Mouse (Mus musculus): ENCODE measurements around the gene Syf2. TPM values are rescaled to one million over a fixed set of nuclear protein-coding genes. Genes with fewer than 3 reads are reported as not detected.

Syf2 gene
- total RNA-seq, 4 experiments from 2014 or later: 45.5 to 65.0 (median 51.9) TPM

GRCm38 (mm10) chr4:134968605-134968976, 37.9 kb downstream of the Syf2 start:
- DNase-seq (ENCODE audit: low spot score in 2 of 2): no peak

GRCm38 (mm10) chr4:134975261-134975928, 44.7 kb downstream of the Syf2 start:
- DNase-seq (ENCODE audit: low spot score in 2 of 2): no peak

- no peak for DNase-seq (ENCODE audit: low spot score in 2 of 2)
Measured at GRCm38 (mm10) chr4:134975929-134976308, 45.2 kb downstream of the Syf2 start.

GRCm38 (mm10) chr4:134978930-134979329, 48.2 kb downstream of the Syf2 start:
- no peak for DNase-seq (ENCODE audit: low spot score in 2 of 2)

GRCm38 (mm10) chr4:134981959-134982431, 51.3 kb downstream of the Syf2 start:
- no peak for DNase-seq (ENCODE audit: low spot score in 2 of 2)

- no peak for DNase-seq (ENCODE audit: low spot score in 2 of 2)
Measured at GRCm38 (mm10) chr4:134983136-134983535, 52.4 kb downstream of the Syf2 start.

- DNase-seq (ENCODE audit: low spot score in 2 of 2): no peak
Measured at GRCm38 (mm10) chr4:134984555-134984954, 53.9 kb downstream of the Syf2 start.

- no peak for DNase-seq (ENCODE audit: low spot score in 2 of 2)
Measured at GRCm38 (mm10) chr4:134985626-134986335, 55.1 kb downstream of the Syf2 start.

GRCm38 (mm10) chr4:134986336-134986635, 55.6 kb downstream of the Syf2 start:
- no peak for DNase-seq (ENCODE audit: low spot score in 2 of 2)

- no peak for DNase-seq (ENCODE audit: low spot score in 2 of 2)
Measured at GRCm38 (mm10) chr4:134986963-134987362, 56.3 kb downstream of the Syf2 start.

Other genes starting within 250 kb of the Syf2 start
- 10 to 100 TPM; 24.6 to 31.4 (median 28.1) TPM for gene Man1c1, start 226.6 kb upstream of the Syf2 start, total RNA-seq (2022)
- 1 to 10 TPM; 1.9 to 4.8 (median 3.0) TPM for gene Ldlrap1, start 162.9 kb upstream of the Syf2 start, total RNA-seq (2022)
- 10 to 100 TPM; 44.4 to 47.8 (median 46.7) TPM for gene Maco1, start 77.6 kb upstream of the Syf2 start, total RNA-seq (2022)
- gene Rhd, start 66.4 kb upstream of the Syf2 start, total RNA-seq (2022): not detected
- gene Tmem50a, start 15.9 kb upstream of the Syf2 start, total RNA-seq (2022): 100 to 1,000 TPM; 113 to 123 (median 116) TPM
- gene Rsrp1, start 7.3 kb upstream of the Syf2 start, total RNA-seq (2022): 100 to 1,000 TPM; 246 to 317 (median 274) TPM
- under 1 TPM in 2 of 4 experiments, not detected in 2; 0.78 to 0.89 TPM for gene Runx3, start 189.8 kb downstream of the Syf2 start, total RNA-seq (2022)